Mouse (Mus musculus) cerebellum, adult 9-11 months (tissue): ENCODE measurements around the gene Car5a.
A peak's percentile ranks its signal among the peaks of the same experiment; 100 is the strongest.

Experiments
- DNase-seq: peaks from one replicate; pipeline ENCODE4 v3.0.0; 2022

Car5a gene

DNA sequence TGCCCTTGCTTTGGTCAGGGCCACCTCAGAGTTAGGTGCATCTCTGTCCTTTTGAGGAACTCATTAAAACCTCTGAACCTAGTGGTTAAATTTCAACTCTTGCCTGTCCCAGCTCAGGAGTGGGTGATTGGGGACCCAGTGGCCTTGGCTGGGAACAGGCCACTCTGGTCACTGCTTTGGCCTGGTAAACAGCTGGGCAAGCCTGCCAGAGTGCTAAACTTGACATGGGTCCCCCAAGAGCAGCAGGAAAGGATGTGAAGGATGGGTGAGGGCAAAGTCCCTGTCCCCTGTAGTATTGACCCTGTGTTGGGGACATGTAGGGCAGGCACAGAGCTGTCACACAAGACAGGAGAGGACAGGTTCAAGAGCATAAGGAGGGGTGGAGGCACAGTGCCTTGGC lies at the start of gene Car5a:
Car5a (minus strand) TSS at position 74 of the 400 bp plus-strand sequence.
- no peak for DNase-seq

DNA sequence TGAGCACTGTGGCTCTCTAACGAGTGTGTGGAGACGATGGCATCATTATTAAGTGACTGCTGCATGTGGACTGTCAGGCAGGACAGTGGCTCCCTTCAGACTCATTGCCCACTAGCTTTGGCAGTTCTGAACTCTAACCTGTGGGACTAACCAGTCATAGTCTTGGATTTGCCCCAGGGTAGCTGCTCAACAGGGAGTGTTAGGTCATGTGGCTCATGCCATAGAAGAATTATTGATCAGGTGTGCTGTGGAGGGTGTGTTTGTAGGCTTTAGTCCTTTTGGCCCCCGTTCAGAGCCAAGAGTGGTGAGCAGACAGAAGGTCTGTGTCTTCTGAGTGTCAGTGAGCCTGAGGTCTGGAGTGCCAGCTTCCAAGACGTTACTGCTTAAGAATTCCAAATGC lies 48.2 kb upstream of the Car5a start:
- DNase-seq, result no peak

DNA sequence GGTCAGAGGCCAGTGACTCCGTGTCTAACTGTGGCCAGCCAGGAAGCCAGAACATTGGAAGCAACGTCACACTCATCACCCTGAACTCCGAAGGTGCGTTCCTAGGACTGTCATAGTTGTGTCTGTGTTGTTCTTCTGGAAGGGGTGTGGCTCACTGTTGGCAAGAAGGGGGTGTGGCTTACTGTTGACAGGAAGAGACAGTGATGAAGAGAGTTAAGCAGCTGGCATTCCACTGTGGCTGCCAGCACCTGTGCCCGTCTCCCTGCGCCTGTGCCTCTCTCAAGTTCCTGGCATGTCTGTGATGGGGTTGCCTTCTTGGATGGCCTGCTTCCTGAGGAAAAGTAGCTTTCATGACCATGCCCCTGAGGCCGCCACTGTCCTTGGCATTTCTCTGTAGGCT lies 46.9 kb upstream of the Car5a start:
- no peak for DNase-seq

DNA sequence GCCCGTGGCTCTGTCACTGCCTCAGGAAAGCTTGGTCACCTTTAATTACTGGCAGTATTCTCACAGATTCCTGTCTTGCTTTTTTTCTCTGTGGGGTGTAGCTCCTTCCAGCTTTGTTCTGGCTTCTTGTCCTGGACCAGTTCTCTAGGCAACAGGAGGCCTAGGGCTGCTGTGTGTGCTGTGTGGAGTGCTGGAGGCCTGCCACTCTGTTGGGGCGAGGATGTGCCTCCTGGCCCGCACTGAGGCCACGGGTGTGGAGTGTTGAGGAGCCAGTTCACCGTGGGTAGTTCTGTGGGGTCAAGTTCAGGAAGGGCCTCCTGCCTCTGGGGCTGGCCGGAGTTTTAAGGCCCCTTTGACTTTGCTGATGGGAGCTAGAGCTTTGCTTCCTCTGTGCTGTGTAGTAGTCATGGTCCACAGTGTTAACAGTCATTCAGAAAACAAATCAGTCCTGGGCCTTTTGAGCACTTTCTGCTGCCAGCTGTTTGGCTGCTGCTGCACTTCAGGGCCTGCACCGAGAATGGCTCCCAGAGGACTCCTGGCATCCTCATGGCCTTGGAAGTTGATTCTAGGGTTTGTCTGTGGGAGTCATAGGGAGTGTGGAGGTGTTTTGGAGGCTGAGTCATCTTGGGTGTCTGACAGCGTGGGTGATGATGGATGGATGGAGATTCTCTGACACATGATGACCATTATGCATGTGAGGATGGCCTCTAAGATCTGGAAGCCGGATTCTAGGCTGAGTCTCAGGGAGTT lies 46.0 kb upstream of the Car5a start:
- DNase-seq, result no peak

DNA sequence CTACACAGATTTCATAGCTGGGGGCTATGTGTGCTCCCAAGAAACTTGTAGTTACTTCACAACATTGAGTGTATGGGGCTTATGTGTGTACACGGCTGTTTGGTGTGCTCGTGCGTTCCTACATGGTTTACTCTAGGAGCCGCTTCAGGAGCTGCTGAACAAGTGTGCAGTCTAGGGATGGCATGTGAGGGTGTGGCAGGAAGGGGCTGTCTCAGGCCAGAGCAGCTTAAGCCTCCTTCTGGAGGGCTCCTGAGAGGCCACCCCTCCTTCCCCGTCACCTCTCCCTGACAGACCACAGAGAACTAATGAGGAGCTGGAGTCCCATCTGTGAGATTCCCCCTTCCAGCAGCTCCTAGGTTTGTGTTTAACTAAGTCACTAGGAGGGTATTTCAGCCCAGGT lies 43.2 kb upstream of the Car5a start:
- DNase-seq, result no peak

DNA sequence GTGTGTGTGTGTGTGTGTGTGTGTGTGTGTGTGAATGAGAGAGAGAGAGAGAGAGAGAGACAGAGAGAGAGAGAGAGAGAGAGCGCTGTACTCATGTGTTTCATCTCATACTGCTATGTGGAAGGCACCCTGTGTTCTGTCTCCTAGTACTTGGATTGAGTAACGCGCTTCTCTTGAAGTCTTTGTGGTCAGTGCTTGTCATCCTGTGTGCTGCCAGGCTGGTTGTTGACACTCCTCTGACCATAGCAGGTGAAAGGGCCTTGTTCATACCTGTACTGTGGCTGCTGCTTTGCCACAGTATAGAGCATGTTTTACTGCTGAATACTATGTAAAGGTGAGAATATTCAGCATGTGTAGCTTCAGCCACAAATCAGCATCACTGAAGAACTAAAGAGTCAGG lies 41.0 kb upstream of the Car5a start:
- no peak for DNase-seq

DNA sequence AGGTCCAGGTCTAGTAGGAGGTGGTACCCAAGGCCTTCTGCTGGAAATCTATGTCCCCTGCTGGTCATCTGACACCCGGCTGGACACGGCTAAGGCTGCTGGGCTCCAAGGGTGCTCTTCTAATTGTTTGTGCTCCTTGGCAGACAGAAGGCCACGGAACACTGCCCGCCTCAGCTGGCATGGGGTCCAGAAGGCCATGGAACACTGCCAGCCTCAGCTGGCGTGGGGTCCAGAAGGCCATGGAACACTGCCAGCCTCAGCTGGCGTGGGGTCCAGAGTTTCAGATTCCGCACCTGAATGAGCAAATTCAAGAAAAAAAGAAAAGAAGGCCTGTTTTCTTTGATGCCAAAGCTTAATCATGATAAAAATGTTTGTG lies 36.8 kb upstream of the Car5a start:
- no peak for DNase-seq

DNA sequence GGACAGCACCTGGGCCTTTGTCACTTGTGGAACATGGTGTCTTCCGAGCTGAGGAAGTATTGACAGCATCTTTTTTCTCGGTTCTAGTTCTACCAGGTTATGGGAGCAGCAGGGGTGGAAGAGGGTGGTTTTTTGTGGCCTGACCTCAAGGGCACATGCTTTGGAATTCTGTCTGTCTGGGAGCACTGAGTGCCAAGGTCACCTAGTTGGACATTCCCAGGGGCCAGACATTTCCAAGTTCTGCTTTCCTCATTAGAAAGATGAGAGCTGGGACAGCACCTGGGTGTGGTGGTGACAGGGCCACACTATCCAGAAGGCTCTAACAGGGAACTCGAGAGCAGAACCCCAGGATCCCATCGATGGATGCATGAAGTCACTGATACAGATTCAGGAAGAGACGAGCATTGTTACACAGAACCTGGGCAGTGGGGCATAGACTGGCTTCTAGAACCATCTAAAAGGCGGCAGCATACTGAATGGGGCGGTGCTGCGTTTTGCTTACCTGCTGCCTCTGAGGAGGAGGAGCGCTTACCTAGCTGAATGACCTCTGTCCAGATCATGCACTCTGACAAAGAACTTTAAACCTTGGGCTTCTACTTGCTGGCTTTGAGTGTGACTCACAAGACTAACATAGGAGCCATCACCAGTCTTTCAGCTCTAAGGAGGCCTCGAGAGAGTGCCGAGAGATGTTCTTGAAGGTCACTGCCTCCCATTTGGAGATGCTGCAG lies 36.3 kb upstream of the Car5a start:
- DNase-seq, result no peak

DNA sequence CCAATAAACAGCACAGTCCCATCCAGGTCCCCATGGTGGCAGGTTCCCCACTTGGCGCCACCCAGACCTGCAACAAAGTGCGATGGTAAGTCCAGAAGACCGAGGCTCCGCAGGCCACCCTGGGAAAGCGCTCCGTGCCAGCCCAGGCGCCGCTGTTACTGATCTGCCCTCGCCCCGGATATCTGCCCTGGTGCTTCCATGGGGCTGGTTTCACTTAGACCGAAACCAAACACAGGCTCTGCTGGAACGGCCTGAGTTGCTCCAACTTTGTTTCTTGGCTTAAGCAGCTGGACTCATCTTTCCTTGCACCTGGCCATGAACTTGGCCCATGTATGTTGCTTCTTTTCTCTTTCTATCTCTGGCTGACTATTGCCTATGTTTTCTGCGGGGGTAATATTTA lies 34.0 kb upstream of the Car5a start:
- DNase-seq, result no peak

DNA sequence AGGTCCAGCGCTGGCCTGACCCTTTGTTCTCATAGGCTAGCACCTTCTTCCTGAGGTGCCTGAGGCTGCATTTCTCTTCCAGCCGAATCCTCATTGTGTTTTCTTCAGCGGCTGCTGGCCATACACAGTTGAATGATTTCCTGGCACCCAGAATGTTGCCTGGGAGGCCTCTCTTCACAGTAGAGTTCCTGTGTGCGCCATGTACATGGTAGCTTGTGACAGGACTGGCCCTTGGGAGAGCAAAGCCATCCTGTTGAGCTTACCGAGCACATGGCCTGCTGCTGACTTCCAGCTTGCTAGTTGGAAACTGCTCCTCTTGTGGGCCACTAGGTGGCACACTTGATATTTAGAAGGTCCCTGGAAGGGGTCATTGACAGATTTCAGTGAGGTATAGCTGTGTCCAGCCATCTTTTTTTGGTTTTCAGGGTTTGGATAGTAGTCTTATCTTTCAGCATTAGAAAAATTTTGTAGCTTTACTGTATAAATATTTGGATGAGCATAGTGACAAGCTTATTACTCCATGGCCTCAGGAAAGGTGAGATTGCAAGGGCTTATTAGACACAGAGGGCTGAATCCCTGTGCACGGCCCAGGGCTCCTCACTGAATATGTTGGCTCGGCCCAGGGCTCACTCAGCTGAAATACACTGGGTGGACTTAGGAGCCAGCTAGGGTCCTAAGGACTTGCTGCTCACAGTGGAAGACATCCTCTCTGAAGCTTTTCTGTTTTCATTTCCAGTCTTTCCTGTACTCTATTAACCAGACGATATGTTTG lies 33.3 kb upstream of the Car5a start:
- DNase-seq, result peak; percentile 66

DNA sequence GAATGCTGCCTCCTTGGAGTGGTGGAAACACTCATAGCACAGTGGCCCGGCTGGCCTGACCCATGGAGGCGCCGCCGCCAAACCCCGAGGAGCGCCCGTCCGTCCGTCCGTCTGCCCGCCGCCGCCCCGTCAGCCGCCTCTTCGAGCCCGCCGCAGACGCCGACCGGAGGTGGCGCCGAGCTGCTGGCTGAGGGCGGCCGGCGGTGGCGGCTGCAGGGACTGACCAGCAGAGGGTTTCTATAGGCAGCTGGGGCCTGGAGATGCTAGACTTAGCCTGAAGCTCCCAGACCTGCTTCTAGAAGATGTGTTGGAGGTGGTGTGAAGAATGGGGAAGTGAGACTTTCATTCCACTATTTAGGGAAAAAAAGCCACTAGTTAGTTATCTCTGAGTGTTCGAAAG lies 29.2 kb upstream of the Car5a start:
- DNase-seq, result no peak

DNA sequence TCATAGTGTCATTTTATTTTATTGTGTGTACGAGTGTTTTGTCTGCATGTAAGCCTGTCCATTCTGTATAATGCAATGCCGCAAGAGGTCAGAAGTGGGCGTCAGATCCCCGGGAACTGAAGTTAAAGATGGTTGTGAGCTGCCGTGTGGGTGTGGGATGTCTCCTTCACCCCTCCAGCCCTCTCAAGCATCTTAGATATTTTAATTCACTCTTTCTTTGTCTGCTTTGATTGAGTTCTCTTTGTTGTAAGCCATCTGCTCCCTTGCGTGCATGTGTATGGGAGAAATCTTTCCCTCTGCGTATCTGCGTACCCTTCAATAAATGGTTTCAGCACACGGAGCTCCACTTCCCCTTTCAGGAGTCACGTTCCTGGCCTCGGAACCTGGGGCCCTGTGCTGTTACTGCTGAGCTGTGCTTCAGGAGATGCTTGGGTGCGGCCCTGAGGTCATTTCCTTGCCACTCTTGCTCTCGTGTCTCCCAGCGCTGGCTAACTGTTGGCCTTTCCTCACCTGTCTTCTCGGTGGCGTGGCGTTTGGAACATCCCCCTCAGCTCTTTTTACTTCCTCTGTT lies 26.9 kb upstream of the Car5a start:
- DNase-seq, result no peak

DNA sequence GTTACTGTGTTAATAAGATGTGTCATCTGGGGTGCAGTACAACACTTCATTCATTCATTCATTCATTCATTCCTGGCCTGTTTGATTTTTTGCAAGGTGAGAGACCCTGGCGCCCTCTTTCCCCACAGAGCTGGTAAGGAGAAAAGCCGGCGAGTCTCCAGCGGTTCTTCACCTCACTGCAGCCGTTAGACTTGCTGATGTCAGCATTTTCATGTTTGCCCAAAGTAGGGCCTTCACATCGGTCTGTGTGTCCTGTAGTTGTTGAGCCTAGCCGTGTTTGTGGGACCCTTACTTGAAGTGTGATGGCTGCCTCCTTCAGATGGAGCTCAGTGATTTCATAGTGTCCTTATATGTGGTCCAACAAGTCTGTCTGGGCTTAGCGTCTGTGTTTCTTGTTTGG lies 25.5 kb upstream of the Car5a start:
- no peak for DNase-seq

DNA sequence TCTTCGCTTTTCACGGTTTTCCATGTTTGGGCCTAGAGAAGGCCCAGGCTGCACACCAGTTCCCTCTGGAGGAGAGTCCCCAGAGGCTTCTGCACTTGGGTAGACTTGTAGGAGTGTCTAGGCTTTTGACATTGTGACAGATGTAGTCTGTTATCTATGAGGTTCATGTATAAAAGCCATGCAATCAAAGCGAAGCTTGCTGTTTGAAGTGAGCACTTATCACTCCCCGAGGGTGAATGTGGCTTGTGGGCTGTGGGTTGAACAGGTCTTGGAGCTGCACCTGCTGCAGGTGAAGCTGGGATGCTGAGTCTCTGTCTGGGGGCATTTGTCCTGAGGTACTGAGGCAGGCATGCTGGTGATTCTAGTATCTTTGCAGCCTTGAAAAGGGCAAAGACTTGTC lies 23.8 kb upstream of the Car5a start:
- DNase-seq, result no peak

DNA sequence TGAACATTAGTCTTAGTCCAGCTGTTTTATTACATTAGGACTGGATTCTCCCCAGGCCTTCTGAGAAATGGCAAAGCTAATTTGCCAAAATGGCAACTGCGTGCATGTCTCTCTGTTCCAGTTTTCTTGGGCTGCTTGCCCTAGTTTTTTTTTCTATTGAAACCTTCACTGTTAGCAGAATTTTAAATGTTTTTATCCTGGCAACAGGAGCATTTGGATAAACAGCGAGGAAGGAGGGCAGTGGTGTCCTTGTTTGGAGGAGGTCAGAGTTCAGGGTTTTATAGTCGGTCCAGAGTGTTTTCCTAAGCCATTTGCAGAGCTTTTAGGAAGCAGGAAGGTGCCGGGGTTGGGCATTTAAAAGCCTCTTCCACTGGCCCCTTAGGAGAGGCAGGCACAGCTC lies 23.3 kb upstream of the Car5a start:
- no peak for DNase-seq

DNA sequence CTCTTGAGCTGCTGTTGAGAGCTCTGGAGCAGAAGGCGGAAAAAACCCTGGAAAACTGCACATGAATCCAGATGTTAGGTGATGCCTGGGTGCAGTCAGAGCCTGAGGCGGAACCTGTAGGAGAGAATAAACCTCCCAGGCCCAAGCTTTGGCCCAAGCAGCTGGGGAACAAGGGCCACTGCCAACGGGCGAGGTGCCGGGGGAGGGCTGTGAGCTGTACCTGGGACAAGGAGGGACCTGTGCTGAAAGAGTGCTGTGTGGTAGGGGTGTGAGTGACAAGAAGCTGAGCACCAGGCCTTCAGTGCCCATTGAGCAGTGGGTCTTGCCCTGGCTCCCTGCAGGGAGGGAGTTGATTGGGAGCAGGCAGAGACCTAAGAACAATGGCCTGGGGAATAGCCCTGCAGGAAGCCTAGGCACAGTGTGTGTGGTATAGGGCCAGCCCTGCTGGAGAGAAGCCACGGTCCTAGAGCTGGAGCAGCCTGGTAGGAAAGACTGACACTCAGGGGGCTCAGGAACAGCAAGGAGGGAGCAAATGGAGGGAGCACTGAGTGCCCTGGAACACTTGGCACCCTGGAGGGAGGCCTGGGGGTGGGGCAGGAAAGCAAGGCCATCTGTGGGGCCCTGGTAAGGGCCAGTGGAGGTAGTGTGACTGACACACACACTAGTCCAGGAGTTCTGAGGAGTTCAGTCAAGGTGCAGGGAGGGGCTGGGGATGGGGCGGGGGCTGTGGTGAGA lies 22.2 kb upstream of the Car5a start:
- DNase-seq, result no peak

DNA sequence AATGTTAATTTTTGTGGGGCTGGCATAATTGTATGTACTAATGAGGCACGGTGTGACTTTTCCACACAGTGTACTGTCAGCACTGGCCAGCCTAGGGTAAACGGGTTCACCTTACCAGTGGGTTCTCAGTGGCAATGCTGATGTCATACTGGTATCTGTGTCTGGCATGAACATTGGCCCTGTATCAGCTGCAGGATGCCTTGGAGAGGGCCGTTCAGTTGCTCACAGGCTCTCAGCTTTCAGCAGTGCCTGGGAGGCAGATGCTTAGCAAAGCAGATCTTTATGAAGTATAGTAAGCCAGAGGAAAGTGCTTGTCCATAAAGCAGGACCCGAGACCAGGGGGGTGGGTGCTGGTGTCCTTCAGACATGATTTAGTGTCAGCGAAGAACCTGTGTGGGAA lies 21.4 kb upstream of the Car5a start:
- DNase-seq, result no peak

DNA sequence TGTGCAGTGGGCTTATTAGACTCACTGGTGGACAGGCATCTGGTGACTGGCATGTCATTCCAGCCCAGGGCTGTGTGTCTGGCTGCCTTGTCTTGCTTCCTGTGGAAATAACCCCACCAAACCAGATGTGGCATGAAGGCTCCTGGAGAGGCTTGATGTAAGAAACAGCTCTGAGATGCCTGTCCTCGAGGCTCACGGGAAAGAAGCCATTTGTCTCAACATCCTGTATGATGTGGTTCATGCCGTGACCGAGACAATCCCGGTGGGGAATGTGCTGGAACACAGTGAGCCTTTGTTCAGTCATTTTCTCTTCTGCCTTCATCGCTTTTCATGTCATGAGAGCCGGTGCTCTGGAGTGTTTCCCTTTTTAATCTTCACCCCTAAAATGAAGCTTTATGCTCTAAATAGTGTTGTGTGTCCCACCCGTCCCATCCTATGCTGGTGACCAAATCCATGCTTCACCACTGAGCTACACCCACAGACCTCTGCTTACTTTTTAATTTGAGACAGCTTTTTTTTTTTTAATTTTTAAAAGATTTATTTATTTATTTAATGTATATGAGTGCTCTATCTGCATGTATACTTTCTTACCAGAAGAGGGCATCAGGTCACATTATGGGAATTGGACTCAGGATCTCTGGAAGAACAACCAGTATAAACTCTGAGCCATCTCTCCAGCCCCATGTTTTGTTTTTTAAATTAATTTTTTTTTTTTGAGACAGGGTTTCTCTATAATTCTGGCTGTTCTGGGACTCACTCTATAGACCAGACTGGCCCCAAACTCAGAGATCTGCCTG lies 20.2 kb upstream of the Car5a start:
- DNase-seq, result no peak

DNA sequence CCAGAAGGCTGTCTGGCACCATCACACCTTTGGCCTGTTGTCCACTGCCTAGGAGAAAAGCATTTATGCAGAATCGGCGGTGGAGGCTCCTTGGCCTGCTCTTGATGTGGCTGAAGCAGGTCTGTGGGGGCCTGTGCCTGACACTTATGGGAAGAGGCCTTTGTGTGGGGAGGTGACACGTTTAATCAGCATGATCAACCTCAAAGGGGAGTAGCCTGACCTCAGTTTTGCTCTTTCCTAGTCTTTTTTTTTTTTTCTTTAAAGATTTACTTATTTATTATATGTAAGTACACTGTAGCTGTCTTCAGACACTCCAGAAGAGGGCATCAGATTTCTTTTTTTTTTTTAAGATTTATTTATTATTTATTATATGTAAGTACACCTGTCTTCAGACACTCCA lies 18.2 kb upstream of the Car5a start:
- no peak for DNase-seq

DNA sequence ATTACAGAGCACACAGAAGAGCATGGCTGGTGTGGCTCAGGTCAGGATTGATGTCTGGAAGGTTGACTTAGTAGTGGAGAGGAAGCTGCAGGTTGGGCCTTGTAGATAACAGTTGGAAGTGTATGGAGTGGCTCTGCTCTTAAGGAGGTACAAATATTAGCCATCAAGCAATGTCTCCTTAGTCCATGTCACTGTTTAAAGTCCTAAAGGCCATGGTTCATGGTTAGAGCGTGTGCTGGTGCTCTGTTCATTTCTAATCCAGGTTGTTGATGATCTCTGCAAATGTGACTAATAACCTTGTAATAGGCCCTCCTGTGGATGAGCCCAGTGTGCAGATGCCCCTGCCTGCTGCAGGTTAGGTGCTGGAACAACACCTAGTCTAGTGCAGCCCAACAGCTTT lies 13.7 kb upstream of the Car5a start:
- no peak for DNase-seq

DNA sequence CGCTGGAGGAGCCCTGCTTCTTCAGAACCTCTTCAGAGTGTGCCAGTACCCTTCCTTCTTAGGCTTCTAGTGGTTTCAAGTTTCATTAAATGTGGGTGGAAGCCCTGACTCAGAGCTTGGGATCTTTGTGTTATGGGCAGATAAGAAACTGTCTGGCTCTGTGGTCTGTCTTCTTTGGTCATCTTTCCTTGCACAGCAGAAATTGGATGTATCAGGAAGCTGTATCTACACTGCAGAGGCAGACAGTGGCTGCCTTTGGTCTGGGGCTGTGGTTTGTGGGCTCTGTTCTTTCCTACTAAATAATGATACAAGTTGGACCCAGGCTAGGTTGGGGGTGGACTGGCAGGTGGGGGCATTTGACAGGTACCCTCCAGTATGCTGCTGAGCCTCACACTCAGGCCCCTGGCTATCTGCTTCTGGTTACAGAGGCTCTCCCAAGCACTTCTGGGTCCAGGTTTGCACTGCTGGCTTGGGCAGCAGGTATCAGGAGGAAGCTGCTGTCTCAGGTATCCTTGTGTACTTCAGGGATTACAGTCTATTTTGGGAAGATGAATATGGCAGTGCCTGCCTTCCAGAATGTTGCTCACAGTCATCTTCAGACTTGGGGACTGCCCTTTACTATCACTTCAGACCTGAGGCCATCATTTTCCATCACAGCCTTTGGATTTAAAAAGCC lies 11.3 kb upstream of the Car5a start:
- no peak for DNase-seq
